8 mouse cellular contexts compared by ENCODE assay signal in genomic region chr4:127640251-127641085, GRCm38 (mm10).
DNase-seq lines count a peak whose midpoint lies in the region; ATAC-seq lines count a peak whose summit lies in the region.

No protein-coding gene starts in this region.

- DNase-seq in cerebellum, adult 9-11 months, result peak; percentile 1
- DNase-seq in cerebellum, adult 8-10 months, result no peak
- peak; percentile 70 for DNase-seq in forebrain, embryonic 10.5 days (ENCODE audit: extremely low spot score, low spot score)
- peak; percentile 72 to 78 for DNase-seq in layer of hippocampus, adult 8-10 months (ENCODE audit: low spot score in 2 of 2)
- peak; percentile 87 for DNase-seq in midbrain, embryonic 14.5 days
- no peak for DNase-seq in ovary, postnatal 10 days (ENCODE audit: low spot score)
- DNase-seq in gastrocnemius, postnatal 4 days (ENCODE audit: low spot score in 2 of 2), result no peak
- no peak for DNase-seq in gastrocnemius, postnatal 14 days

- intact Hi-C loops in gastrocnemius, postnatal 14 days (cut with DNase I; ENCODE audit: low total_unique reads), result no loop called here

- H3K27ac ChIP-seq in forebrain, embryonic 10.5 days, result peak overlapping the region; percentile 93
- peak overlapping the region; percentile 83 for H3K27ac ChIP-seq in midbrain, embryonic 14.5 days (replicated peaks; ENCODE audit: low read depth, low read length)

- no peaks in the 10 kb centered on the region for H3K9me3 ChIP-seq in forebrain, embryonic 10.5 days
- no peaks in the 10 kb centered on the region for H3K9me3 ChIP-seq in midbrain, embryonic 14.5 days (ENCODE audit: control insufficient read depth, low read length)

- H3K27me3 ChIP-seq in forebrain, embryonic 10.5 days (ENCODE audit: poor library complexity, severe bottlenecking), result no peaks in the 10 kb centered on the region
- H3K27me3 ChIP-seq in midbrain, embryonic 14.5 days (ENCODE audit: control insufficient read depth, insufficient read depth, low read length), result no peaks in the 10 kb centered on the region

- H3K9ac ChIP-seq in midbrain, embryonic 14.5 days (replicated peaks; ENCODE audit: low read length), result no peak overlapping the region

- H3K36me3 ChIP-seq in forebrain, embryonic 10.5 days (replicated peaks), result no peaks in the 10 kb centered on the region
- H3K36me3 ChIP-seq in midbrain, embryonic 14.5 days (ENCODE audit: control insufficient read depth, insufficient read depth, low read length), result no peaks in the 10 kb centered on the region

- peak; percentile 85 for ATAC-seq in midbrain, embryonic 14.5 days (ENCODE audit: low FRiP score, low TSS enrichment)

- H3K4me2 ChIP-seq in midbrain, embryonic 14.5 days (ENCODE audit: low read length), result no peak overlapping the region

- H3K4me1 ChIP-seq in forebrain, embryonic 10.5 days, result peaks cover 40% of the 10 kb centered on the region
- H3K4me1 ChIP-seq in midbrain, embryonic 14.5 days (ENCODE audit: control insufficient read depth, insufficient read depth, low read length), result peaks cover 24% of the 10 kb centered on the region

- WGBS in forebrain, embryonic 10.5 days, result 52% methylated on average over 14 of the region's 14 CpGs
- WGBS in midbrain, embryonic 14.5 days, result 36% methylated on average over 14 of the region's 14 CpGs

- H3K4me3 ChIP-seq in forebrain, embryonic 10.5 days, result no peak overlapping the region
- H3K4me3 ChIP-seq in midbrain, embryonic 14.5 days (replicated peaks; ENCODE audit: low read depth, low read length), result no peak overlapping the region

Comparison
In these comparisons a context has a peak if more than half of its experiments do, and no peak if none do; other contexts are left out.
1. DNase-seq: peak in cerebellum, adult 9-11 months (single experiment), forebrain, embryonic 10.5 days (single experiment), layer of hippocampus, adult 8-10 months (2 of 2) and midbrain, embryonic 14.5 days (single experiment); none in cerebellum, adult 8-10 months (single experiment), ovary, postnatal 10 days (single experiment), gastrocnemius, postnatal 4 days (0 of 2) and gastrocnemius, postnatal 14 days (single experiment).